Mouse (Mus musculus) liver, embryonic 11.5 days (tissue): Measurements from ENCODE around the gene Kcnk5. TPM values are rescaled to one million over a fixed set of nuclear protein-coding genes. Genes with fewer than 3 reads are reported as not detected.

ENCODE experiments used
- ATAC-seq: fragments of 200-750 bp; cut with Nextera tagmentation; replicated peaks from 2 replicates; pipeline ENCODE4 v1.8.0; 2017; ENCODE audit warnings: moderate number of reproducible peaks, mild to moderate bottlenecking, moderate TSS enrichment, moderate library complexity; ENCODE audit not compliant: low FRiP score
- DNase-seq: peaks from one replicate; pipeline ENCODE4 v3.0.0-alpha.2; 2017; ENCODE audit warnings: low spot score
- H3K27ac ChIP-seq: fragments of 300-500 bp; sonication (generic); 2 replicates; pipeline ENCODE4 v1.5.1; 2014; ENCODE audit warnings: mild to moderate bottlenecking, low read depth, low read length, control low read depth
- H3K27me3 ChIP-seq: fragments of 300-500 bp; sonication (generic); replicated peaks from 2 replicates; pipeline ENCODE4 v1.6.1; 2014; ENCODE audit warnings: low read length, mixed read lengths; ENCODE audit not compliant: control insufficient read depth, insufficient read depth
- H3K36me3 ChIP-seq: fragments of 300-500 bp; sonication (generic); 2 replicates; pipeline ENCODE4 v1.6.1; 2014; ENCODE audit warnings: mild to moderate bottlenecking, low read length, moderate library complexity, mixed read lengths; ENCODE audit not compliant: control insufficient read depth, insufficient read depth
- H3K4me1 ChIP-seq: fragments of 300-500 bp; sonication (generic); replicated peaks from 2 replicates; pipeline ENCODE4 v1.6.1; 2014; ENCODE audit warnings: low read length, mixed read lengths; ENCODE audit not compliant: control insufficient read depth, insufficient read depth
- H3K4me2 ChIP-seq: fragments of 300-500 bp; sonication (generic); 2 replicates; pipeline ENCODE4 v1.6.1; 2014; ENCODE audit warnings: mild to moderate bottlenecking, control low read depth, moderate library complexity
- H3K4me3 ChIP-seq: fragments of 300-500 bp; sonication (generic); 2 replicates; pipeline ENCODE4 v1.5.1; 2014; ENCODE audit warnings: low read depth, low read length, control low read depth
- H3K9ac ChIP-seq: fragments of 300-500 bp; sonication (generic); 2 replicates; pipeline ENCODE4 v1.6.1; 2014; ENCODE audit warnings: low read depth, low read length, control low read depth
- H3K9me3 ChIP-seq: fragments of 300-500 bp; sonication (generic); 2 replicates; pipeline ENCODE4 v1.6.1; 2016; ENCODE audit warnings: low read length, inconsistent platforms, mixed read lengths; ENCODE audit not compliant: control insufficient read depth
- WGBS: fragments of 180-500 bp; shearing (Covaris S2); extraction: QIAGEN DNeasy Blood & Tissue Kit; methylation state at CpG from one replicate; pipeline ENCODE4 v1.1.7; 2014; 5-methylcytosine and 5-hydroxymethylcytosine counted together
- polyA plus RNA-seq: library from polyadenylated mRNA; unstranded; fragments of >200 nt; fragmentation: Nextera tagmentation; extraction: Ambion mirVana; gene quantifications from 2 replicates; pipeline ENCODE4 v1.2.1, GENCODE M21; 2014

Gene Kcnk5
- polyA plus RNA-seq, 1 experiment from 2014 or later, result 9.6 TPM

DNA sequence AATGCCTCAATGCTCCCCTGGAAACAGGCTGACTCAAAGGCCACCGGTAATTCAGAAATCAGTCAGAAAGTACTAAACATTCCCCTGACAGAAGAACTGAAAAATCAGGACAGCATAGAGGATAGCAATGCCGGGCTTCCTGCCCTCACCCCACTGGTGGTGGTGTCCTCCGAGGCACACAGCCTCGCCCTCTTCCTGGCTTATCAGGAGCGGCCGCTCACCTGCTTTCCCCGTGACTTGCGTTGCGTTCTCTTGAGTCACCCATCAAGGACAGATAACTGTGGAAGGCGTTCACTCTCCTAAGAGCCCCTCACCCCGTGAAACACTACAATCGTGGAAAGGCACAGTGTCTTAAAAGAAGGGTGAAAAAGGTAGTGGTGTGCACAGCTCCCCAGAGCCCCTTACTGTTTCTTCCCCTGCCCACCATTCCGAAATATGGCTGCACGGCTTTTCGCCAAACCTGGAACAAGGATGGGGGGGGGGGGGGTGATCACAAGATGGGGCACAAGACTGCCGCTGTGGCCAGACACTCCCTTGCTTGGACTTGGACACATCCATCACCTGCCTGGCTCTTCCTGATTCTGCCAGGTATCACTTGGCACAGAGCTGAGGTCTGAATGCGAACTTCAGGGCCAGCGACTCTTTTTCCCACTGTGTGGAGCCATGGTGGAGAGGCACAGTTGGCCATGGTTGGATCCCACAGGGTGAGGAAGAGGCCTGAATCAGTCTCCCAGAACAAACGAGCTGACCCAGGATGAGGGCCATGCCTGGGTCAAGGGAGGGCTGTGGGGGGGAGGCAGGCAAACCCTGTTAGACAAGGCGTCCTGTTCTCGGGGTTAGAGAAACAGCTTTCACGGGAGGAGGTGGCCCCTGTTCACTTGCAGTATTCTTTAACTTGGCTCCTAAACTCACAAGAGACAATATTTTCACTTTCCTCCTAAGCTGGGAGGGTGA is 32.2 kb downstream of the Kcnk5 start:
- WGBS, result 79% methylated on average over 22 of the region's 22 CpGs

DNA sequence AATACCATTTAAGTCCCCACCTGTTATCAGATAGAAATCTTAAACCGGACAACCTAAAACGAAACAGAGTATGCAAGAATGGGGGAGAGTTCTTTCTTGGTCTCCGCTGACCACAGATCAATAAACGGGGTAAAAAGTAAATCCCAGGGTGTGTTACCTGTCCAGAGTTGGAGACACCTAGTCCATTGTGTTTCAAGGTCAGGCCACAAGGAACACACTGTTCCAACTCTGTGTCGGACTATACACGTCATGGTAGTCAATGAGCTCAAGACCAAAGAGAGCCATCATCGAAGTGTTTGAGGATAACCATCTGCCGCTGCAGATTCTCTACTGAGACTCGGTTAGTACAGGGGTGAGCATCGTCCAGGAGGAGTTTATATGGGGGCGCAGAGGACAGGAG is 33.1 kb downstream of the Kcnk5 start:
- Histone ChIP-seq H3K9ac (no peak overlapping the region), H3K4me3 (no peak overlapping the region), H3K4me1 (peaks cover 3% of the 10 kb centered on the region; the same call in 1 of the 2 replicates), H3K27ac (no peak overlapping the region), H3K4me2 (no peak overlapping the region), H3K36me3 (peaks cover 12% of the 10 kb centered on the region), H3K27me3 (no peaks in the 10 kb centered on the region), H3K9me3 (no peaks in the 10 kb centered on the region)
- ATAC-seq (no peak), DNase-seq (no peak)
- WGBS, result 86% methylated on average over 11 of the region's 11 CpGs

More for the DNA sequence above, 32.2 kb downstream of the Kcnk5 start:
- peaks cover 6% of the 10 kb centered on the region for H3K4me1 ChIP-seq
- no peaks in the 10 kb centered on the region for H3K27me3 ChIP-seq
- peaks cover 6% of the 10 kb centered on the region; the same call in 1 of the 2 replicates for H3K36me3 ChIP-seq
- no peak overlapping the region for H3K4me2 ChIP-seq
- no peak overlapping the region for H3K27ac ChIP-seq
- DNase-seq, result no peak
- no peaks in the 10 kb centered on the region for H3K9me3 ChIP-seq
- no peak overlapping the region for H3K9ac ChIP-seq
- no peak overlapping the region for H3K4me3 ChIP-seq
- no peak for ATAC-seq

DNA sequence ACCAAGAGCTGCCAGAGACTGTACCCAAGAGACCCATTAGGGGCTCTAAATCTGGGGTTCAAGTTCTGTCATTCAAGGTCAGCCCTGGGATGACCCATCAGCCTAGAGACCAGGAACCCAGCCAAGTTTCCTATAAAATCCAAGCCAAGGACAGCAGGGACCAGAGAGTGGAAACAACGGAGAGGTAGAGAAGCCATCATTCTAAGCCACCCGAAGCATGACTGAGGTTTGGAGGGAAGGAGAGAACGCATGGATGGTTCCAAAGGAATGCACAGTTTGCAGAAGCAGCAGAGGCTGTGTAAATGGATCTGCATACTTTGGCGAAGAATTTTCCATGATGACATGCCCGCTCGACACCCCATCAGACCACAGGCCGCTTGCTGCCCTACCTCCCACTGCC is 33.8 kb downstream of the Kcnk5 start:
- Histone ChIP-seq H3K4me2 (no peak overlapping the region), H3K4me3 (no peak overlapping the region), H3K27me3 (no peaks in the 10 kb centered on the region), H3K36me3 (peaks cover 12% of the 10 kb centered on the region), H3K9ac (no peak overlapping the region), H3K27ac (no peak overlapping the region), H3K9me3 (no peaks in the 10 kb centered on the region), H3K4me1 (peaks cover 3% of the 10 kb centered on the region; the same call in 1 of the 2 replicates)
- 89% methylated on average over 7 of the region's 7 CpGs for WGBS
- DNase-seq, result no peak
- no peak for ATAC-seq

DNA sequence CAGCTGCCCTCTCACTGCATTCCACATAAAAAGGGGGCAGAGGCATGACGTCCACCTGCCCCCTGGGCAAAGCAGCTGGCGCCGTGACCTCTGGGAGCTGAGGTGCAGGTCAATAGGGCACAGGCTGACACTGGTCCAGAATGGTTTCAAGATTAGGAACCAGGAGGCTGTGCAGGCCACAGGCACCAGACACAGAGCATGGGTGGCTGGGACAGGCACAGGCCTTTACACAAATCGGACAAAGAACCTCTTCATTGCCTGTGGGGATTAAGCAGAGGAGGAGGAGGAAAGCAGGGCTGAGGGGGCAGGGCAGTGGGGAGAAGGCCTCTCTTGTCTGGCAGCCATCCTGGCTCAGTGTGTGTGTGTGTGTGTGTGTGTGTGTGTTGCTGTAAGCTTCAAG is 37.5 kb downstream of the Kcnk5 start:
- DNase-seq (no peak), ATAC-seq (no peak)
- no peak overlapping the region for H3K27ac ChIP-seq
- peaks cover 3% of the 10 kb centered on the region; the same call in 1 of the 2 replicates for H3K4me1 ChIP-seq
- no peaks in the 10 kb centered on the region for H3K27me3 ChIP-seq
- H3K4me2 ChIP-seq, result no peak overlapping the region
- no peak overlapping the region for H3K4me3 ChIP-seq
- WGBS, result 75% methylated on average over 4 of the region's 4 CpGs
- H3K36me3 ChIP-seq, result peaks cover 19% of the 10 kb centered on the region
- H3K9me3 ChIP-seq, result no peaks in the 10 kb centered on the region
- no peak overlapping the region for H3K9ac ChIP-seq

- H3K4me2 ChIP-seq, result no peak within 1 kb of the TSS
- ATAC-seq, result no peak
Measured at GRCm38 (mm10) chr14:20138484-20139355, 42.9 kb downstream of the Kcnk5 start, which contains the start of gene Saysd1. Gene Saysd1, minus strand, starts transcription at chr14:20138534.

GRCm38 (mm10) chr14:20134965-20135671 is 46.5 kb downstream of the Kcnk5 start:
- DNase-seq, result no peak
- WGBS, result 86% methylated on average over 10 of the region's 10 CpGs
- H3K4me2 ChIP-seq, result no peak overlapping the region

More at GRCm38 (mm10) chr14:20138484-20139355, 42.9 kb downstream of the Kcnk5 start, which contains the start of gene Saysd1:
- H3K36me3 ChIP-seq, result peaks cover 7% of the 10 kb centered on the region
- no peaks in the 10 kb centered on the region for H3K9me3 ChIP-seq
- no peak within 1 kb of the TSS for H3K27ac ChIP-seq
- no peak for DNase-seq
- 80% methylated on average over 16 of the region's 16 CpGs for WGBS
- H3K4me3 ChIP-seq, result no peak within 1 kb of the TSS
- H3K4me1 ChIP-seq, result no peaks in the 10 kb centered on the region
- no peaks in the 10 kb centered on the region for H3K27me3 ChIP-seq
- H3K9ac ChIP-seq, result no peak within 1 kb of the TSS

DNA sequence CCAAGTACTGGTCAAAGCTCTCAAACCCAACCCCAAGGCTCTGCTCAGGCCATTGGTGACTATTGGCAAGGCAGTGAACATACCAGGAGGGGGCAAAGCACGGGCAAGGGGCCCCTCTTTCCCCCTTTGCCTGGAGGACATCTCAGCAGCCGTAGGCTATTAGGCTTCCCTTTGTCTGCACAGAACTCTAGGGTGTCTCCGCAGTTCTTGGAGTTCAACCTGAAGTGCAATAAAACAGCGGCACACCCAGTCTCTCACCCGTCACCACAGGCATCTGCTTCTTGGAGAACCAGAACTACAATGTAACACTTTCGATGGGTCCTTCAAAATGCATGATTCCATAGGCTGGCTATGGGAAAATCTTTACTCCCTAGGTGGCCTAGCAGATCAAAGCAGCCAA is 53.4 kb downstream of the Kcnk5 start:
- ATAC-seq (no peak), DNase-seq (no peak)
- no peak overlapping the region for H3K27ac ChIP-seq
- no peaks in the 10 kb centered on the region for H3K36me3 ChIP-seq
- no peaks in the 10 kb centered on the region for H3K9me3 ChIP-seq
- no peaks in the 10 kb centered on the region for H3K27me3 ChIP-seq
- WGBS, result 82% methylated on average over 6 of the region's 6 CpGs
- H3K9ac ChIP-seq, result no peak overlapping the region
- H3K4me2 ChIP-seq, result no peak overlapping the region
- H3K4me1 ChIP-seq, result no peaks in the 10 kb centered on the region
- H3K4me3 ChIP-seq, result no peak overlapping the region

More at GRCm38 (mm10) chr14:20134965-20135671, 46.5 kb downstream of the Kcnk5 start:
- no peaks in the 10 kb centered on the region for H3K36me3 ChIP-seq
- no peak overlapping the region for H3K27ac ChIP-seq
- no peaks in the 10 kb centered on the region for H3K9me3 ChIP-seq
- no peak overlapping the region for H3K9ac ChIP-seq
- H3K4me3 ChIP-seq, result no peak overlapping the region
- no peak for ATAC-seq
- H3K27me3 ChIP-seq, result no peaks in the 10 kb centered on the region
- no peaks in the 10 kb centered on the region for H3K4me1 ChIP-seq
